Mouse (Mus musculus): Measurements from ENCODE around the gene Rbks. TPM values are rescaled to one million over a fixed set of nuclear protein-coding genes. Genes with fewer than 3 reads are reported as not detected.

The Rbks gene
- 1.7 and 2.2 TPM in 2 replicates for polyA plus RNA-seq (2015; fragmentation: Nextera tagmentation; extraction: Ambion mirVana)

GRCm38 (mm10) chr5:31696971-31697643, at the start of gene Rbks:
Gene Rbks (minus strand): TSS chr5:31697627.
- peak within 1 kb of the TSS; percentile 85 for H3K9ac ChIP-seq (replicated peaks)
- no peaks in the 10 kb centered on the region for H3K27me3 ChIP-seq
- peaks cover 10% of the 10 kb centered on the region for H3K4me1 ChIP-seq (replicated peaks)
- 10% methylated on average over 18 of the region's 18 CpGs for WGBS
- peak within 1 kb of the TSS; percentile 92 for H3K27ac ChIP-seq
- H3K36me3 ChIP-seq, result no peaks in the 10 kb centered on the region
- H3K4me2 ChIP-seq (replicated peaks), result peak within 1 kb of the TSS; percentile 80
- ATAC-seq, result peak; percentile 82
- H3K4me3 ChIP-seq (replicated peaks), result peak within 1 kb of the TSS; percentile 79
- H3K9me3 ChIP-seq, result no peaks in the 10 kb centered on the region

GRCm38 (mm10) chr5:31742521-31743031, 45.1 kb upstream of the Rbks start:
- H3K4me1 ChIP-seq (replicated peaks), result no peaks in the 10 kb centered on the region
- no peaks in the 10 kb centered on the region for H3K36me3 ChIP-seq
- no peak for ATAC-seq
- no peak overlapping the region for H3K9ac ChIP-seq (replicated peaks)
- H3K4me2 ChIP-seq (replicated peaks), result no peak overlapping the region
- 58% methylated on average over 4 of the region's 4 CpGs for WGBS
- no peak overlapping the region for H3K4me3 ChIP-seq (replicated peaks)
- H3K9me3 ChIP-seq, result no peaks in the 10 kb centered on the region
- H3K27ac ChIP-seq, result no peak overlapping the region
- no peaks in the 10 kb centered on the region for H3K27me3 ChIP-seq

- 100% methylated on average over 1 of the region's 1 CpGs for WGBS
- ATAC-seq, result no peak
- no peaks in the 10 kb centered on the region for H3K27me3 ChIP-seq
- H3K4me3 ChIP-seq (replicated peaks), result no peak overlapping the region
- no peaks in the 10 kb centered on the region for H3K36me3 ChIP-seq
- H3K27ac ChIP-seq, result no peak overlapping the region
- no peaks in the 10 kb centered on the region for H3K9me3 ChIP-seq
- no peaks in the 10 kb centered on the region for H3K4me1 ChIP-seq (replicated peaks)
- no peak overlapping the region for H3K9ac ChIP-seq (replicated peaks)
- H3K4me2 ChIP-seq (replicated peaks), result no peak overlapping the region
These were observed 44.5 kb upstream of the Rbks start for GRCm38 (mm10) chr5:31741931-31742330.

GRCm38 (mm10) chr5:31732644-31733338, 35.4 kb upstream of the Rbks start:
- Histone ChIP-seq H3K27ac (no peak overlapping the region), H3K9me3 (no peaks in the 10 kb centered on the region), H3K36me3 (no peaks in the 10 kb centered on the region), H3K4me3 (replicated peaks) (no peak overlapping the region), H3K27me3 (no peaks in the 10 kb centered on the region), H3K9ac (replicated peaks) (no peak overlapping the region), H3K4me2 (replicated peaks) (no peak overlapping the region), H3K4me1 (replicated peaks) (no peaks in the 10 kb centered on the region)
- ATAC-seq, result no peak
- WGBS, result 40% methylated on average over 3 of the region's 3 CpGs

GRCm38 (mm10) chr5:31727456-31727855, 30.0 kb upstream of the Rbks start:
- Histone ChIP-seq H3K4me3 (replicated peaks) (no peak overlapping the region), H3K4me1 (replicated peaks) (no peaks in the 10 kb centered on the region), H3K36me3 (no peaks in the 10 kb centered on the region), H3K27me3 (no peaks in the 10 kb centered on the region), H3K9me3 (no peaks in the 10 kb centered on the region), H3K27ac (no peak overlapping the region), H3K9ac (replicated peaks) (no peak overlapping the region), H3K4me2 (replicated peaks) (no peak overlapping the region)
- no peak for ATAC-seq
- WGBS, result 90% methylated on average over 5 of the region's 5 CpGs

- 87% methylated on average over 2 of the region's 2 CpGs for WGBS
- ATAC-seq, result no peak
- Histone ChIP-seq H3K4me1 (replicated peaks) (no peaks in the 10 kb centered on the region), H3K4me3 (replicated peaks) (no peak overlapping the region), H3K4me2 (replicated peaks) (no peak overlapping the region), H3K27me3 (no peaks in the 10 kb centered on the region), H3K9me3 (no peaks in the 10 kb centered on the region), H3K9ac (replicated peaks) (no peak overlapping the region), H3K27ac (no peak overlapping the region), H3K36me3 (no peaks in the 10 kb centered on the region)
These were observed 28.5 kb upstream of the Rbks start for GRCm38 (mm10) chr5:31725885-31726284.

- no peak for ATAC-seq
- no peaks in the 10 kb centered on the region for H3K36me3 ChIP-seq
- H3K4me2 ChIP-seq (replicated peaks), result no peak overlapping the region
- no peak overlapping the region for H3K9ac ChIP-seq (replicated peaks)
- no peaks in the 10 kb centered on the region for H3K4me1 ChIP-seq (replicated peaks)
- no peak overlapping the region for H3K4me3 ChIP-seq (replicated peaks)
- H3K27ac ChIP-seq, result no peak overlapping the region
- no peaks in the 10 kb centered on the region for H3K9me3 ChIP-seq
- H3K27me3 ChIP-seq, result no peaks in the 10 kb centered on the region
- WGBS, result 75% methylated on average over 6 of the region's 6 CpGs
These were observed 27.1 kb upstream of the Rbks start for GRCm38 (mm10) chr5:31724519-31724918.

- 90% methylated on average over 4 of the region's 4 CpGs for WGBS
- ATAC-seq, result no peak
- no peaks in the 10 kb centered on the region for H3K4me1 ChIP-seq (replicated peaks)
- H3K4me3 ChIP-seq (replicated peaks), result no peak overlapping the region
- no peaks in the 10 kb centered on the region for H3K9me3 ChIP-seq
- H3K9ac ChIP-seq (replicated peaks), result no peak overlapping the region
- H3K27me3 ChIP-seq, result no peaks in the 10 kb centered on the region
- H3K4me2 ChIP-seq (replicated peaks), result no peak overlapping the region
- no peaks in the 10 kb centered on the region for H3K36me3 ChIP-seq
- no peak overlapping the region for H3K27ac ChIP-seq
These were observed 18.2 kb upstream of the Rbks start for GRCm38 (mm10) chr5:31715486-31716150.

- H3K4me3 ChIP-seq (replicated peaks), result no peak overlapping the region
- no peak overlapping the region for H3K9ac ChIP-seq (replicated peaks)
- no peak overlapping the region for H3K4me2 ChIP-seq (replicated peaks)
- 78% methylated on average over 5 of the region's 5 CpGs for WGBS
- no peaks in the 10 kb centered on the region for H3K27me3 ChIP-seq
- no peak overlapping the region for H3K27ac ChIP-seq
- H3K9me3 ChIP-seq, result no peaks in the 10 kb centered on the region
- no peak for ATAC-seq
- H3K4me1 ChIP-seq (replicated peaks), result no peaks in the 10 kb centered on the region
- 0 out of 2 replicates have a peak, but pooled peaks cover 4% of the 10 kb centered on the region for H3K36me3 ChIP-seq
These were observed 16.4 kb upstream of the Rbks start for GRCm38 (mm10) chr5:31713841-31714264.

GRCm38 (mm10) chr5:31713280-31713711, 15.9 kb upstream of the Rbks start:
- 84% methylated on average over 2 of the region's 2 CpGs for WGBS

GRCm38 (mm10) chr5:31709389-31709788, 12.0 kb upstream of the Rbks start:
- no peaks in the 10 kb centered on the region for H3K27me3 ChIP-seq
- H3K36me3 ChIP-seq, result peaks cover 4% of the 10 kb centered on the region; the same call in 1 of the 2 replicates
- no peak overlapping the region for H3K4me2 ChIP-seq (replicated peaks)
- H3K9me3 ChIP-seq, result no peaks in the 10 kb centered on the region
- no peak overlapping the region for H3K4me3 ChIP-seq (replicated peaks)
- no peak for ATAC-seq
- 65% methylated on average over 1 of the region's 1 CpGs for WGBS
- H3K9ac ChIP-seq (replicated peaks), result no peak overlapping the region
- no peak overlapping the region for H3K27ac ChIP-seq
- H3K4me1 ChIP-seq (replicated peaks), result no peaks in the 10 kb centered on the region

More at GRCm38 (mm10) chr5:31713280-31713711, 15.9 kb upstream of the Rbks start:
- Histone ChIP-seq H3K36me3 (0 out of 2 replicates have a peak, but pooled peaks cover 4% of the 10 kb centered on the region), H3K27ac (no peak overlapping the region), H3K27me3 (no peaks in the 10 kb centered on the region), H3K9ac (replicated peaks) (no peak overlapping the region), H3K9me3 (no peaks in the 10 kb centered on the region), H3K4me1 (replicated peaks) (no peaks in the 10 kb centered on the region), H3K4me2 (replicated peaks) (no peak overlapping the region), H3K4me3 (replicated peaks) (no peak overlapping the region)
- ATAC-seq, result no peak

- Histone ChIP-seq H3K4me2 (replicated peaks) (no peak overlapping the region), H3K27ac (no peak overlapping the region), H3K4me1 (replicated peaks) (no peaks in the 10 kb centered on the region), H3K27me3 (no peaks in the 10 kb centered on the region), H3K4me3 (replicated peaks) (no peak overlapping the region), H3K36me3 (peaks cover 10% of the 10 kb centered on the region), H3K9me3 (no peaks in the 10 kb centered on the region), H3K9ac (replicated peaks) (no peak overlapping the region)
- 89% methylated on average over 4 of the region's 4 CpGs for WGBS
- no peak for ATAC-seq
These were observed 9.4 kb upstream of the Rbks start for GRCm38 (mm10) chr5:31706826-31707225.

All from midbrain, embryonic 13.5 days (tissue).